Mouse (Mus musculus): ENCODE data around the gene Marveld1.

DNA sequence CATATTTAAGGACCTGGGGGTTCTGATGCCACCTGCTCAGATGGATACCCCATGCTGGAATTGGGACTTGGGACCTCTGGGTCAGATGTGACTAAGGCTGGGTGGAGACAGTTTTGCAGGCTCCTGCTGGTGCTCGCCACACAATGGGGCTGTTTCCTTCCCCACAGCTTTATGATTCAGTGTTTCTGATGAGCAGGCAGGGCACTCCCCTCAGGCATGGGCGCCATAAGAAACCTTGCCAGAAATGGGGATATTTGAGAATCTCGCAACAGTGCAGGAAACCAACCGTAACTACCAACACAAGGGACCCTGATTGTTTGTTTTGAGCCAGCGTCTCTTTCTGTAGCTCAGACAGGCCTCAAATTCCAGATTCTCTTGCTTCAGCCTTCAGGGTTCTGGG, 16.1 kb upstream of the Marveld1 start:
- no peak for TF ChIP-seq GATA1 (IDR thresholded peaks at IDR 0.05; ENCODE audit: borderline replicate concordance, low read length)
- TF ChIP-seq FLI1 (IDR thresholded peaks at IDR 0.05; ENCODE audit: low read length) = no peak

Data from megakaryocyte, embryonic 14.5 days (primary cell).